Mouse (Mus musculus) heart, postnatal 0 days (tissue): Measurements from ENCODE around the gene 4931422A03Rik. TPM values are rescaled to one million over a fixed set of nuclear protein-coding genes. Genes with fewer than 3 reads are reported as not detected.

ENCODE experiments used
- ATAC-seq: fragments of 200-750 bp; cut with Nextera tagmentation; 2 replicates; pipeline ENCODE4 v1.8.0; 2017; ENCODE audit warnings: low read depth, moderate number of reproducible peaks, moderate library complexity; ENCODE audit not compliant: insufficient read depth
- DNase-seq: peaks from one replicate; pipeline ENCODE4 v3.0.0-alpha.2; 2016; ENCODE audit warnings: low spot score
- H3K27ac ChIP-seq: fragments of 300-500 bp; sonication (generic); 2 replicates; pipeline ENCODE4 v1.5.1; 2014; ENCODE audit warnings: low read depth, mild to moderate bottlenecking
- H3K27me3 ChIP-seq: fragments of 300-500 bp; sonication (generic); 2 replicates; pipeline ENCODE4 v1.6.1; 2014; ENCODE audit warnings: low read length, mixed read lengths; ENCODE audit not compliant: control insufficient read depth, insufficient read depth
- H3K36me3 ChIP-seq: fragments of 300-500 bp; sonication (generic); replicated peaks from 2 replicates; pipeline ENCODE4 v1.6.1; 2014; ENCODE audit warnings: low read length, mixed read lengths; ENCODE audit not compliant: control insufficient read depth, insufficient read depth
- H3K4me1 ChIP-seq: fragments of 300-500 bp; sonication (generic); 2 replicates; pipeline ENCODE4 v1.6.1; 2014; ENCODE audit warnings: antibody characterized with exemption; ENCODE audit not compliant: control insufficient read depth, insufficient read depth
- H3K4me2 ChIP-seq: fragments of 300-500 bp; sonication (generic); 2 replicates; pipeline ENCODE4 v1.6.1; 2014; ENCODE audit warnings: low read depth, mild to moderate bottlenecking, low read length, moderate library complexity
- H3K4me3 ChIP-seq: fragments of 300-500 bp; sonication (generic); 2 replicates; pipeline ENCODE4 v1.5.1; 2014; ENCODE audit warnings: low read depth, low read length
- H3K9ac ChIP-seq: fragments of 300-500 bp; sonication (generic); replicated peaks from 2 replicates; pipeline ENCODE4 v1.6.1; 2014; ENCODE audit warnings: low read depth, low read length, mixed read lengths
- H3K9me3 ChIP-seq: fragments of 300-500 bp; sonication (generic); replicated peaks from 2 replicates; pipeline ENCODE4 v1.6.1; 2016; ENCODE audit warnings: low read length; ENCODE audit not compliant: control insufficient read depth
- CTCF ChIP-seq: IDR thresholded peaks from 2 replicates; pipeline ENCODE4 v1.5.1; 2016; ENCODE audit warnings: antibody characterized with exemption, control low read depth, low read depth
- EP300 ChIP-seq: IDR thresholded peaks from 2 replicates; pipeline ENCODE4 v1.6.1; 2016; ENCODE audit warnings: antibody characterized with exemption, low read depth
- WGBS: fragments of 180-500 bp; shearing (Covaris S2); extraction: QIAGEN DNeasy Blood & Tissue Kit; methylation state at CpG from one replicate; pipeline ENCODE4 v1.1.7; 2014; 5-methylcytosine and 5-hydroxymethylcytosine counted together
- polyA plus RNA-seq: library from polyadenylated mRNA; unstranded; fragments of >200 nt; fragmentation: Nextera tagmentation; extraction: Ambion mirVana; gene quantifications from 2 replicates; pipeline ENCODE4 v1.2.1, GENCODE M21; 2015
- total RNA-seq: library from RNA; depleted of rRNA; stranded (reverse); fragments of >200 nt; gene quantifications from 2 replicates; pipeline ENCODE4 v1.2.3, GENCODE M21; 2014; ENCODE audit warnings: low replicate concordance

4931422A03Rik gene
- total and polyA plus RNA-seq, 2 experiments from 2014 or later, result 1.1 TPM; not detected in 1

DNA sequence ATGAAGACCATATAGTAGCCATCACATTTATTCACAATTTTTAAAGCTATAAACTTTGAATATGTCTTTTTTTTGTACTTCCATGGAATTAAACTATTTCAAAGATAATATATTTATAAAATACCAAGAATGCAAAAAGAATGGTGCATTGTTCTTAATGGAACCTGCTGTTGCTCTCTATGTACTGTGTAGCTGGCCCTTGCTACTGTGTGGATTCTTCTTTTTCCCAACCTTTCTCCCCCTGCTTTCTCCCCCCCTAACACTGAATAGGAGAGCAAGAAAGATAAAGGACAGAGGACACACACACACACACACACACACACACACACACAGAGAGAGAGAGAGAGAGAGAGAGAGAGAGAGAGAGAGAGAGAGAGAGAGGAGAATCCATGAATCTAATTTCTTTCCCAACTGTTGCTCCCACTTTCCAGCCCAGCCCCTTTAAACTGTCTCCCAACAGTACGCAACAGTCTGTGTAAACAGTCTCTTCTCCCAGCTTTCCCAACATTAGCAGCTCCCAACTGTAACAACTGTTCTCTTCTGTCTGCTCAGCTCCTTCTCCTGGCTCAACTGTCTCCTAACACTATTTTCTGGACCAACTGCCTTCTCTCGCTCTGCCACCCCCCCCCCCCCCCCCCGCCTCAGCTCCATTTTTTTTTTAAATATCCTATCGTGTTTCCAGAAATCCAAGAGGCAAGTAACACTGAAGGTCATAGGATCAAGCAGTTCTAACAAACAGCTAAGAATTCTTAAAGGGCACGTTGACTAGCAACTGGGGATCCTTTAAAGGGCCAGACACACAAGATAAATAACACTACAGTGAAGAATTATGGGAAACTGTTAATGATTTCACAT, 15.7 kb upstream of the 4931422A03Rik start:
- no peak overlapping the region for H3K27ac ChIP-seq
- no peak overlapping the region for H3K9ac ChIP-seq
- H3K27me3 ChIP-seq, result no peaks in the 10 kb centered on the region
- DNase-seq (no peak), ATAC-seq (no peak)
- no peak for TF ChIP-seq CTCF
- no peak for TF ChIP-seq EP300
- WGBS, result 52% methylated on average over 5 of the region's 5 CpGs
- H3K9me3 ChIP-seq, result no peaks in the 10 kb centered on the region
- no peaks in the 10 kb centered on the region for H3K4me1 ChIP-seq
- no peak overlapping the region for H3K4me3 ChIP-seq
- peaks cover 39% of the 10 kb centered on the region for H3K36me3 ChIP-seq
- H3K4me2 ChIP-seq, result no peak overlapping the region

DNA sequence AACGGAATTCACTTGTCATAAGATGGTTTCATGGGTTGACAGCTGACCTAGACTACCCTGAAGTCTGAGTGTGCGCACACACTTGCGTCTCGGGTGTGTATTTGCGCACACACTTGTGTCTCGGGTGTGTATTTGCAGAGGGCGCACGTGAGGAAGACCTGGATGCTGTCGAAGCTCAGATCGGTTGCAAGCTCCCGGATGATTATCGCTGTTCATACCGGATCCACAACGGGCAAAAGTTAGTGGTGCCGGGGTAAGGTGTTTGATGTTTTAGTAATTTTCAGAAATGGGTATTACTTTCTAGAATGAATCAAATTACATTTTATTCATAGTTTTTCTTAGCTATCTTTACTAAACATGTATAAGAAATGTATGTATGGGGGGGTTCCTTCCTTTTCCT, 14.6 kb upstream of the 4931422A03Rik start:
- no peak overlapping the region for H3K27ac ChIP-seq
- H3K4me3 ChIP-seq, result no peak overlapping the region
- H3K9me3 ChIP-seq, result no peaks in the 10 kb centered on the region
- H3K9ac ChIP-seq, result no peak overlapping the region
- ATAC-seq (no peak), DNase-seq (no peak)
- TF ChIP-seq EP300, result no peak
- no peak for TF ChIP-seq CTCF
- no peak overlapping the region for H3K4me2 ChIP-seq
- H3K4me1 ChIP-seq, result no peaks in the 10 kb centered on the region
- peaks cover 36% of the 10 kb centered on the region for H3K36me3 ChIP-seq
- H3K27me3 ChIP-seq, result no peaks in the 10 kb centered on the region
- WGBS, result 93% methylated on average over 15 of the region's 15 CpGs

- H3K4me1 ChIP-seq, result no peaks in the 10 kb centered on the region
- WGBS, result 54% methylated on average over 5 of the region's 5 CpGs
- no peak overlapping the region for H3K4me3 ChIP-seq
- no peaks in the 10 kb centered on the region for H3K9me3 ChIP-seq
- H3K27ac ChIP-seq, result no peak overlapping the region
- H3K9ac ChIP-seq, result no peak overlapping the region
- H3K4me2 ChIP-seq, result no peak overlapping the region
- DNase-seq, result no peak
- no peak for ATAC-seq
- peaks cover 47% of the 10 kb centered on the region for H3K36me3 ChIP-seq
- TF ChIP-seq CTCF, result no peak
- no peaks in the 10 kb centered on the region for H3K27me3 ChIP-seq
These were observed 13.5 kb upstream of the 4931422A03Rik start for GRCm38 (mm10) chr2:104041632-104042031.

GRCm38 (mm10) chr2:104038236-104038635, 10.1 kb upstream of the 4931422A03Rik start:
- no peak overlapping the region for H3K4me3 ChIP-seq
- H3K27ac ChIP-seq, result no peak overlapping the region
- H3K9me3 ChIP-seq, result no peaks in the 10 kb centered on the region
- 69% methylated on average over 2 of the region's 2 CpGs for WGBS
- no peak for DNase-seq
- TF ChIP-seq EP300 (no peak), CTCF (no peak)
- no peaks in the 10 kb centered on the region for H3K4me1 ChIP-seq
- H3K27me3 ChIP-seq, result no peaks in the 10 kb centered on the region
- H3K4me2 ChIP-seq, result no peak overlapping the region
- ATAC-seq, result no peak
- H3K36me3 ChIP-seq, result peaks cover 53% of the 10 kb centered on the region
- no peak overlapping the region for H3K9ac ChIP-seq

DNA sequence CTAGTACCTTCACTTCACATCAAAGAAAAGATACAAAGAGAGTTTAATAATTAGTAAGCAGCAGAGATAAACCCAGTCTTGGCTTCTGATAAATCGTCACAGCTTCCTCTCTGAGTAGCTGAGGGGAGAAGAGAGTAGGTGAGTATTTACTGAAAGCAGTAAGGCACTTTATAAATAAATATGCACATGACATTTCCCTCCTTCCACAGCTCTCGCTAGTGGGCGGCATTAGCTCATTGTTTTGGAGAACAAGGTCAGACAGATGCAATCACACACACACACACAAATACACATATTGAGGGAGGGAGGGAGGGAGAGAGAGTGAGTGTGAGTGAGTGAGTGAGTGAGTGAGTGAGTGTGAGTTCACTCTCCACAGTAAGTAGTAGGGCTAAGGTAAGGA, 8.2 kb upstream of the 4931422A03Rik start:
- Histone ChIP-seq H3K36me3 (peaks cover 54% of the 10 kb centered on the region), H3K9me3 (no peaks in the 10 kb centered on the region), H3K4me2 (no peak overlapping the region), H3K27ac (no peak overlapping the region), H3K4me3 (no peak overlapping the region), H3K27me3 (no peaks in the 10 kb centered on the region), H3K9ac (no peak overlapping the region), H3K4me1 (no peaks in the 10 kb centered on the region)
- DNase-seq (no peak), ATAC-seq (no peak)
- TF ChIP-seq EP300 (no peak), CTCF (no peak)
- 48% methylated on average over 3 of the region's 3 CpGs for WGBS

- no peak overlapping the region for H3K4me2 ChIP-seq
- H3K9me3 ChIP-seq, result no peaks in the 10 kb centered on the region
- no peak for TF ChIP-seq EP300
- TF ChIP-seq CTCF, result no peak
- DNase-seq, result peak; percentile 25
- H3K4me1 ChIP-seq, result no peaks in the 10 kb centered on the region
- H3K4me3 ChIP-seq, result no peak overlapping the region
- no peak overlapping the region for H3K27ac ChIP-seq
- ATAC-seq, result no peak
- H3K27me3 ChIP-seq, result no peaks in the 10 kb centered on the region
- H3K36me3 ChIP-seq, result peaks cover 49% of the 10 kb centered on the region
- no peak overlapping the region for H3K9ac ChIP-seq
- 48% methylated on average over 6 of the region's 6 CpGs for WGBS
These were observed 7.4 kb upstream of the 4931422A03Rik start for GRCm38 (mm10) chr2:104035595-104035994.
